Mouse (Mus musculus): ENCODE measurements around the gene Cdh23.

Gene Cdh23

DNA sequence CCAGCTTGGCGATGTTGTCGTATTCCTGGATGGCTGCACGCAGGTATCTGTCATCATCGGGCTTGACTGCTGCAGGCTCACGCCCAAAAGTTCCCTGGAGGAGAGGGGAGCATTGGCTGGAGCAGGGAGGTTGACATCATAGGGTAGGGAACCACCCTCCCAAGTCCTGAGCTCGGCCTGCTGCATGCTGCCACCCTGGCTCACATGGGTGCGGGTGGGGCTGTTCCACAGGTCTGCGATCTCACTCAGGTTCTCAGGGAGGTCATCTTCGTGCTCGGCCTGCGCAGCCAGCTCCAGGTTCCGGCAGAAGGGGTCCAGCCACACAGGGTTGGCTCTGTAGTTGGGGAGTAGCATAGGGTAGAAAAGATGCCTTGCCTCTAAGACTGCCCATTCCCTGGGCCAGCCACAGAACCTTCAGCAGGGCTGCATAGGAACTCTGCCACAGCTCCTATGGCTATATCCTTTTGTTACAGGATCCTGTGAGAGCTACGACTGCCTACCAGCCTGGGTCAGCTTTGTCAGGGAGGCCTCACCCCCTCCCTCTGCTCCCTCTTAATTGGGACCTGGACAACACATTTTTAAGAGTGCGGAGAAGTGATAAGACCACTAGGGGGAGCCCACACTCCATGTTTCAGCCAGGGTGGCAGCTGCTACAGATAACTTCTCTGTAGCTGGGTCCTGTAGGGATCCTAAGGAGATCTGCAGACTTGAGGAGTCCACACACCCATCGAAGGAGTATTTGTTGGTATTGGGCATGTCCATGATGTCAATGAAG lies 391.2 kb downstream of the Cdh23 start:
- DNase-seq: peak; percentile 60 to 82

GRCm38 (mm10) chr10:60303419-60303818 lies 392.9 kb downstream of the Cdh23 start:
- no peak for DNase-seq

GRCm38 (mm10) chr10:60299636-60300035 lies 396.7 kb downstream of the Cdh23 start:
- DNase-seq: no peak

DNA sequence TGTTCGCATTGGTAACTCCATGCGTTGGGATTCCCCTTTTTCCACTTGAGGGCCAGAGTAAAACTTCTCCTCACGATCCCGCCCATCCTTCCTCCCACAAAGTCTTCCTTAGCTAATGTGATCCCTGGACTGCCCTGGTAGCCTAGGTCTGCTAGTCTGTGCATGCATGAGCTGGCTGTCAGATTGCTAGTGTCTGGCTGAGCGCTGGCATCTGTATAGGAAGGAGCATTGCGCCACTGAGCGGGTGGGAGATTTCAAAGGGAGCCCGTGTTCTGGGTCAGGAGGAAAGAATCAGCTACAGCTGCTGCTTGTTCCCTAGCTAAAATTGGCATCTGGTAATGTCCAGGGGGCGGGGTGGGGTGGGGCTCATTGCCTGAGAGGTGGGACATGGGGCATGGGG lies 400.3 kb downstream of the Cdh23 start:
- peak; percentile 62 to 87 for DNase-seq

DNA sequence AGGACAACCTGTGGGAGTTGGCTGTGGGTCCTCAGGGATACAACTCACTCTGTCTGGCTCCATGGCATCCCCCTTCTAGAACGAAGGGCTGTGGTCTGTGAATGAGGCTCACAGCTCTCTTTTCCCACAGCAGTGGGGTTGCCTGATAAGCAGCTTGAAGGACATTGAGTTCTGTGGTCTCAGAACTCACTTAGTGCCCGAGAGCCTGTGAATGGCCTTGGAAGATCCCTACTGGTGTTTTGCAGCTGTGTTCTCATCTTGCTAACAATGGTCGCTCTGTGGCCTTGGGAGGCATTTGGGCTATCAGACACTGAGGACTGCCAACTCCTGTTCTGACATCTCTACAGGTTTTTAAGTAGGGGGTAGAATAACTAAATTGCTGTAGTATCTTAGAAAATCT lies 400.9 kb downstream of the Cdh23 start:
- no peak for DNase-seq

DNA sequence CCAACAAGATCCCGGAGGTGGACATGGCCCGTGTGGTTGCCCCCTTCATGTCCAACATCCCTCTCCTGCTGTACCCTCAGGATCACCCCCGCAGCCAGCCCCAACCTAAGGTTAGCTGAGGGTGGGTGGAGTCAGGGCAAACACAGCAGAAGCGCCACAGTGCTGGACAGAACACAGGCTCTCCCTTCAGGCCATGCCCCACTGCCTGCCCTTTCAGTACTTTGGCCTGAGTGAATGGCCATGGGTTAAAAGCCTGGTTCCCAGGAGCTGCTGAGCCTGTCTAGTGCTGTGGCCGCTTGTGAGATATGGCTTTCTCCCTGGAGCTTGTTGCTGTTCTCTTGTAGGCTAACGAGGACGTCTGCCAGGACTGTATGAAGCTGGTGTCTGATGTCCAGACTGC lies 401.7 kb downstream of the Cdh23 start:
- no peak for DNase-seq

GRCm38 (mm10) chr10:60292209-60292608 lies 404.1 kb downstream of the Cdh23 start:
- DNase-seq: no peak

- DNase-seq: no peak
These were observed 405.6 kb downstream of the Cdh23 start for GRCm38 (mm10) chr10:60290739-60291110.

GRCm38 (mm10) chr10:60290026-60290738 lies 406.1 kb downstream of the Cdh23 start:
- no peak for DNase-seq

DNA sequence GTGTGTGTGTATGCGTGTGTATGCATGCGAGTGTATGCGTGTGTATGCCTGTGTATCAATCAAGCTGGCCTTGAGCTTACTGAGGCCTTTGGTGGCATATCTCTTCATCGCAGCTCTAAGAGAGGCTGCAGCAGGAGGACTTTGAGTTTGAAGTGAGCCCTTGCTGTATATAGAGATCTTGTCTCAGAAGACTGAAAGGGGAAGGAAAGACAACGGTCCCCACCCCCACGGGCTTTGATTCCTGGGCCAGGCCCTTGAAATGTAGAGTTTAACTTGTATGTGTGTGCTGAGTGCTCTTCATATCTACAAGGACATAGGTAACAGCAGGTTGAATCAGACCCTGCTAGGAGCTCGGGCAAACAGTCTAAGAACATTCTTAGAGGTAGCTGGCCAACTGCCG lies 407.1 kb downstream of the Cdh23 start:
- DNase-seq: peak; percentile 65 to 75

- DNase-seq: no peak
These were observed 408.6 kb downstream of the Cdh23 start for GRCm38 (mm10) chr10:60287726-60288125.

GRCm38 (mm10) chr10:60287161-60287560 lies 409.1 kb downstream of the Cdh23 start:
- no peak for DNase-seq

GRCm38 (mm10) chr10:60286546-60286945 lies 409.7 kb downstream of the Cdh23 start:
- no peak for DNase-seq

DNA sequence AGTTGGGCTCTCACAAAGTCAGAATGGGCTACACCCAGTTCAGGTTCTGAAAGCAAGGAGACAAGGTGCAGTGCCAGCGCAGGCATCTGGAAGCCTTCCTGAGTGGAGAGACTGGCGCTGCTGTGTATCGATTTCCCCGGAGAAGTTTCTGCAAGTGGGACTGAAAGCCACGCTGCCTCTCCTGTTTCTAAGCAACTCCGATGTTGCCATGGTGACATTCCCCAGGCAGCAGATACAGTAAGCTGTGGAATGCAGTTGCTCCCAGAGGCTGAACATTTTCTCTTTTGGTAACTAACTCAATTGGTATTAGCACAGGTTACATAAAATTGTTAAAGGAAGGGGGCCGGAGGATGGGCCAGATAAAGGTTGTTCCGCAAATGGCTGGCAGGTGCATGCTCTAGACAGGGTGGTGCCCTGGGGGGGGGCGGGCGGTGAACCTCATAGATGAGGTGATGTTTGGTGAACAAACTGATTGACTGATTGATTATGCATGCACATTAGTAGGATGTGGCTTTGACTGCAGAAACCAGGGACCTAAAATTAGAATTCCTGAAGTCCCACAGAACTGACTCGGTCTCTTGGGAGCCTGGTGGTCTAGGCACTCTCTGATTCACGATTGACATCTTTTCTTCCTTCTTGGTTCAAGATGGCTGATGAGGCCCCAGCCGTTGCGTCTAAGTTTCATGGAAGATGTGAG lies 410.5 kb downstream of the Cdh23 start:
- DNase-seq: no peak

- no peak for DNase-seq
These were observed 411.1 kb downstream of the Cdh23 start for GRCm38 (mm10) chr10:60285183-60285582.

GRCm38 (mm10) chr10:60284676-60285111 lies 411.6 kb downstream of the Cdh23 start:
- no peak for DNase-seq

DNA sequence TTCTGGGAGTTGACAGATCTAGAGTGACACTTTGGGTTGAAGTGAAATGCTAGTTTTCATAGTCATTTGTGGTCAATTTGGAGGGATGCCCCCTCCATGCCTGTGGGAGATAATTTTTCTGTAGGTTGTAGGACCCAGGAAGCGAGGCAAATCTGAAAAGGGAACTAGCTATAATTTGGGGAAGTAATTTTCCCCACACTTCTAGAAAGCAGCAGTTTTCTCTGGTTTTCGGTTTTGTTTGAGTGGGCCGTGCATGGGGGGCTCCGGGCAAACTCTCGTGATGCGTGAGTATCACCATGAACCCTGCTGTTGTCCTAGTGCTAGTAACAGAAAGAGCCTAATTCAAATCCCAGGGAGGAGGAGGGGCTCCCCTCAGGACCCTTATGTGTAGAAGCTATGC lies 412.0 kb downstream of the Cdh23 start:
- DNase-seq: no peak

DNA sequence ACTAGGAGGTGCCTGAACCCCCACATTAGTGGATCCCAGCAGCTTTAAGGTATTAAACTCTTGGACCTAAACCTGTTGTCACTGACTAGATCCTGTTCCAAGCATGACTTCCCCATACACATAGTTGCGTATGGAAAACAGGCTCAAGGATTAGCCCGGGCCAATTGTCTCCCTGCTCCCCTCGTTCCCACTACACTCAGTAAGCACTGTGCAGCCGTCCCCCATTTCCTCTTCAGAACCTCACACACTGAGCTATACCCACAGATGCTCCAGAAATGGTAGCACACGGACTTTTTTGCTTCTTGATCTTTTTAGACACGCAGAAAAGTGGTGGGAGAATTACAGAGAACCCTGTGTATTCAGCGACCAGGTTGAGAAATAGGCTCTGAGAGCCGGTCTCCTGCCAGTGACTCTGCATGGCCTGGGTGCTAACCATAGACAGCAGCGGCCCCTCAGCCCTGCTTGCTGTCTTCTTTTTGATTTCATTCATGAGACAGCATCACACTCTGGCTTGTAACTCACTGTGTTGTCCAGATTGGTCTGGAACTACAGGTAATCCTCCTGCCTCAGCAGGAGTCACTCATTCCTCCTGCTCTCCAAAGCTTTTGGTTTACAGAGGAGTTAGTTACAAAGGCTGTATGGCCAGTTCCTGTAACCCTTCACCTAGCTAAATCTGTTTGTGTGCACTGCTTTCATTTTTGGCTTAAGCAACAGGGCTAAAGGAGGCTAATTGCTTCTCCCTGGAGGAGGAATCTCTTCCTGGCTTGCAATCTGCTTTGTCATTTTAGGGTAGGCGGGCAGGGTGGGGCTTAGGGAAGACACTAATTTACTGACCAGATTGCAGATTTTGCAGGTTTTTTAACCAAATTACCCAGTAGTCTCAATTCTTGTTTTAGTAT lies 413.9 kb downstream of the Cdh23 start:
- no peak for DNase-seq

GRCm38 (mm10) chr10:60281571-60282050 lies 414.7 kb downstream of the Cdh23 start:
- DNase-seq: no peak

GRCm38 (mm10) chr10:60280353-60280752 lies 415.9 kb downstream of the Cdh23 start:
- DNase-seq: no peak

- peak; percentile 55 to 59 for DNase-seq
These were observed 416.4 kb downstream of the Cdh23 start for GRCm38 (mm10) chr10:60279941-60280301.

DNA sequence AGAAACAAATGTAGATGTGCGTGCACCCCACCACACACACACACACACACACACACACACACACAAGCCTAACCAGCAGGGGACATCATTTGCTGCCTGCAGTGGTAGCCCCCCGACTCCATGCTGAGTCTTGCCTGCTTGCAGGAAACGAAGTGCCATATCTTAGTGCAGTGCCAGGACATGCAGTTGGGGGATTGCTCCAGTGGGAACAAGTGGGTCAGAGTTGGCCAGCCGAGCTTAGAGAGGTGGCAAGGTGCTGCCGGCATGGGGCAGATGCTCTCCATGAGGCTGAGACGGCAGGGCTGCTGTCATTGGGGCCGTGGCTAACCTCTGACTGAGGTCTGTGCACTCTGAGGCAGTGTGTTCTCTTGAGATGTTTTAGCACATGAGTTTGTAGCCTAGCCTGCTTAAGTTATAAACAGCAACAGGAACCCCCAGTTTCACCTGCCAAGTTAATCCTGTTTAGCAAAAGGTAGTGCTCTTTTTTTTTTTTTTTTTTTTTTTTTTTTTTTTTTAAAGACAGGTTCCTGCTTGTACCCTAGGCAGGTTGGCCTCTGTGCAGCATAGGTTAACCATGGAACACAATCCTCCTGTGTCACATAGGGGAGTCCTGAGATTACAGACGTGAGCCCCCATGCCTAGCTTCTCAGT lies 416.9 kb downstream of the Cdh23 start:
- DNase-seq: no peak

All from lung, postnatal 4 days (tissue).